Mouse (Mus musculus) right cerebral cortex, adult 2 months (tissue): ENCODE measurements around the gene Acsl1.
A peak's percentile ranks its signal among the peaks of the same experiment; 100 is the strongest.

Source experiments
- DNase-seq, 2 experiments: peaks; one replicate each; pipeline ENCODE4 v3.0.0; 2021 to 2022; ENCODE audit warnings: low spot score in 2 of 2

Gene Acsl1

DNA sequence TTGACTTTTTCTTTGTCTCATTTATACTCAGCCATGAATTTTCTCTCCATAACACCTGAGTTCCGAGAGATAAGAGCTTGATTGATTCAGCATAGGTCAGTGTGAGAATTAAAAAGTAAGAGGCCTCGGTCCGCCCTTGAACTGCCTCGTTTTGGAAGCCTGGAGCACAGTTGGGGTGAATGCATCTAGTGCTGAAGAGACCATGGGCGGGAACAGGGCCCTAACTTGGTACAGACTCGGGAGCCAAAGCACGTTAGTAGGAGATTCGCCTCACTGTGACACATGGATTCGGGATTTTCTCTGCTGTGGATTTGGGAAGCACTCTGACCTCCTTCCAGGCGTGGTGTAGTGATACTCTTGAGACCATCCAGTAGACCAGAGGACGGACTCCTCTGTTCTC is 4.6 kb downstream of the Acsl1 start:
- no peak for DNase-seq

- no peak for DNase-seq
These were observed 5.1 kb downstream of the Acsl1 start for GRCm38 (mm10) chr8:46475942-46476341.

GRCm38 (mm10) chr8:46477747-46478458 is 7.1 kb downstream of the Acsl1 start:
- no peak for DNase-seq

DNA sequence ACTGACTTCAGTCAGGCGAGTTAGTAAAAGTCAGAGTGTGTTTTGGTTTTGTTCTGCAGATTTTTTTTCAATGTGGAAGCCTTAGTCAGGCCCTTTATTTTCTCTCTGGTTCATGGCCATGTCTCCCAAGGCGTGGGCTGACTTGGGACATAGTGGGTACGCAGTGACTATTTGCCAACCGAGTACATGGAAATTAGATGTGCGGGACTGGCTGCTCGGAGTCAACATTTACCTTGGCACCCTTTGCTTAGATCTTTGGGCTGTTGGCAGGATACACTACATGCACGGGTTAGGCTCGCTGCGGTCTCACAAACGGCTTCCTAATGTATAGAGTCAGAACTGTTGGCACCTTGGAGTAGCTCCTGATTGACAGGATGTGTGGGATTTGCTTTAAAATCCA is 7.9 kb downstream of the Acsl1 start:
- DNase-seq = no peak

DNA sequence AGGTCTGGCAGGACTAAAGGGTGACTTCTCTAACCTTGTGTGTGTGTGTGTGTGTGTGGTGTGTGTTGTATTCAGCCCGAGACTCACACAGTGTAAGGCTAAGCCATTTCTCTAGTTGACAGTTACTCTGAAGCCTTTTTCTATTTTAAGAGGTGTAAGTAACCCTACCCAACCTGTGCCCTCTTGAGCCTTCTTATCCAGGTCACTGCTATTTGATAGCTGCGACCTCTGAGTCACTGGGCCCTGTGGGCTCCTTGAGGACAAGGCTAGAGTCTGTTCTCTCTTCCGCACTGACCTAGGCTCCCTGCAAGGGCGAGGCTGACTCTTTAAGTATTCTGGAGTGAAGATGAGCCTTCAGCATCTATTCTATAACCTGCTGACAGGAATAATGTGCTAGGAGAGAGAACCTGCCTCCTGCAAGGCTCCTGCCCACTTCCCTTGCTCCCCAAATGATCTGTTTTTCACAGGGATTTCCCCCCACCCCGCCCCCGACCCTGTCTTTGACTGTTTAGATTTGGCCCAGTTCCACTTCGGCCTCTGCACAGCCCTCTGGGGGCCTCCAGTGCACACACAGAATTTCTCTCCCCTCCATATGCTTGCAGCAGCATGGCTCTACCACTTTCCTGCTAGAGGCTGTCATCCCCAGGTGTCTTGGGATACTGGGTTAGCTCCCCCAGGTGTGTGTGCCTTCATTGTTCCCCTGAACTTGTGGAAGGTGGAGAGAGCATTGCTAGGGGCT is 9.1 kb downstream of the Acsl1 start:
- DNase-seq = no peak

DNA sequence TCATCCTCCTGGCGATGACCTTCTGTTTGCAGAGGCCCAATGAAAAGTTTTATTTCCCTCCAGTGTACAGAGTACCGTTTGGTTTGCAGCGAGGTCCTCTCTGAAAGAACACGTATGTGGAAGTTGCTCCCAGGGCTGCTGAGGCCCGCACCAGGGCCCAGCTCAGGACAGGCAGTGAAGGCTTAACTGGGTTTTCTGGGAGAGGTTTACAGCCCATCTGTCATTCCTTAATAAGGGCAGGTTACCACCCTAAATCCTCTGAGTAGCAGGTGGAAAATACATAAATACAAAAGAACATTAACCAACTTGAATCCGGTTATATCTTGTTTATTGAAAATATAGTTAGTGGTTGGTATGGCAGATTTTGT is 9.7 kb downstream of the Acsl1 start:
- DNase-seq = no peak

DNA sequence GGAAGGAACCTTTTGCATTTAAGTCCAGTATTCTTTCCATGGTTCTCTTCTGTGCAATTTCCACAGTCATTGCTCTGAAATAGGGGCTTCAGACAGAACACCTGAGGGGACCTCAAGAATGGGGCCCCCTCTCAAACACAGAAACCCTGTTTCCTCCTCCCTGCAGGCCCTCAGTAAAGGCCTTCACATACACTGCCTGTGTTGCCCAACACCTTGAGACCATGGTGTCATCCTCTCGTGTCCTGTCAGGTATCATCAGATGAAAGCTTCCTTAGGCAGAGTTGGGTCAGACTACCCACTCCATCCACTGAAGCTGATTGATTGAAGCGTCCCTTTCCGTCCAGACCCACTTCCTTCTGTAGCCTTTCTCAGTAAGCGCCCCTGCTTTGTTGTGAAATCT is 11.9 kb downstream of the Acsl1 start:
- no peak for DNase-seq

- DNase-seq = no peak
These were observed 12.4 kb downstream of the Acsl1 start for GRCm38 (mm10) chr8:46483247-46483646.

DNA sequence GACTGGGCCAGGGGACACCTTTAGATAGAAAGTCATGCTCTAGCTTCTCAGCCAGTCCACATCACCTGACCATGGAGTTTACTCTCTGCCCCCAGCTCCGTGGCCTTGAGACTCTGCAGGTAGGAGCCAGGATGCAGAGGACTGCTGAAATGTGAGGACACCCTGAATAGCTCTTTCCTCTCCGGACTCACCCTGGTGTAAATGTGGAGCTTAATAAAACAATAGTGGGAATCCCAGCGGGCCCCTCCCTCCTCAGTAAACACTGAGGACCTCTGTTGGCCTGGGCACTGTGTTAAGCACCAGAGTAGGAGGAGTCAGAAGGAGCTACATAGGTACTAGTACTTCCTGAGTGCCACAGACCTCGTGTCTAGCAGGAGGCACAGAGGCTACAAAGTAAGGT is 13.2 kb downstream of the Acsl1 start:
- DNase-seq = peak in 1 of 2 experiments; percentile 1

DNA sequence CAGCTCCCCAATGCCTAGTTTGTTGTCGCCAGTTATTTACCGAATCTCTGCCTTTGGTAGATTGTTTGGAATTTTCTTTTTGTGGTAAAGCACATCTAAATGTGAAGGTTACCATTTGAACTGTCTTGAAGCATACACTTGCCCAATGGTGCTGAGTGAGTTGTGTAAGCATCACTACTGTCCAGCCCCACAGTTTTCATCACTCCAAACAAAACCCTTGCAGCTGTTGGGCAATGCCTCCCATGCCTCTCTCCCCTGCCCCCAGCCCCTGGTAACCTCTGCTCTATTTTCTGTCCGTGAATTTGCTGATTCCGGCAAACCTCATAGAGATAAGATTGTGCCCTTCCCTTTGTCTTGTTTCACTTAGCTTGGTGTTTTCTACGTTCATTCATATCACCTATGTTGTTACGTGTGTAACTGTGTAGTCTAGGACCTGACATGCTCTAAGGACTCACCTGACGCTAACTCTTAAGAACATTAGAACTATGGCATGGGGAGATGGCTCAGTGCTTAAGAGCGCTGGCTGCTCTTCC is 14.2 kb downstream of the Acsl1 start:
- no peak for DNase-seq

GRCm38 (mm10) chr8:46488085-46488561 is 17.3 kb downstream of the Acsl1 start:
- peak; percentile 37 to 40 for DNase-seq

DNA sequence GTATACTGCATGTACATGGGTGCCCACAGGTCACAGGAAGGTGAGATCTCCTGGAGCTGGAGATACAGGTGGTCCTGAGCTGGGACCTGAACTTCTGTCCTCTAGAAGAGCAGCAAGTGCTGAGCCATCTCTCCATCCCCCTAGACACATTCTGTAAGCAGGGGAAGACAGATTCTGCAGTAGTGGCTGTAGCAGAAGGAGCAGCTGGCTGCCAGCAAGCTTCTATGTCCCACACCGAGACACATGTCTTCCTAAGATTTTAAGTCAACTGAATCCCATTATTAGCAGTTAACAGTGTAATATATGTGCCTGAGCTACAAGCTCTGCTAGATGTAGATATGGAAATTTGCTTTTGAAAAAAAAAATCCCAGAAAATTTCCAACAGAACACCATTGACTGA is 18.4 kb downstream of the Acsl1 start:
- DNase-seq = no peak

- DNase-seq = no peak
These were observed 19.4 kb downstream of the Acsl1 start for GRCm38 (mm10) chr8:46490250-46490649.

GRCm38 (mm10) chr8:46490821-46491220 is 20.0 kb downstream of the Acsl1 start:
- no peak for DNase-seq

GRCm38 (mm10) chr8:46493495-46494170 is 22.8 kb downstream of the Acsl1 start:
- no peak for DNase-seq

DNA sequence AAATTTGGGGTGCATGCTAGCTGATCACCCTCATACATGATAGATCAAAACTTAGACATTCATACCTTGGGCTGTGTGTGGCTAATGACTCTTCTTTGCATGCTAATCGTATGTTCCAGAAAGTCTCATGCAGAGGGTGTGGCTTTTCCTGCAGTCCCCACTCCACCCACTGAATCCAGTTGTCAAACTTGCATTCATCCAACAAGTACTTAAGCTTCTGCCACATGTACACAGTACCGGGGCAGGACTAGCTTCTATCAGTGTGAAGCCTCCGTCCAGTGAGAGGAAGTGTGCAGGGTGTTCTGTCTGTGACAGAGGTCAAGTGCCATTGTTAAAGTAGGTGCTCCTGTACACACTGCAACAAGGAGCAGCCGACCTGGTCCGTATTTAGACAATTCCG is 26.0 kb downstream of the Acsl1 start:
- DNase-seq = no peak

- DNase-seq = no peak
These were observed 26.6 kb downstream of the Acsl1 start for GRCm38 (mm10) chr8:46497314-46498011.

DNA sequence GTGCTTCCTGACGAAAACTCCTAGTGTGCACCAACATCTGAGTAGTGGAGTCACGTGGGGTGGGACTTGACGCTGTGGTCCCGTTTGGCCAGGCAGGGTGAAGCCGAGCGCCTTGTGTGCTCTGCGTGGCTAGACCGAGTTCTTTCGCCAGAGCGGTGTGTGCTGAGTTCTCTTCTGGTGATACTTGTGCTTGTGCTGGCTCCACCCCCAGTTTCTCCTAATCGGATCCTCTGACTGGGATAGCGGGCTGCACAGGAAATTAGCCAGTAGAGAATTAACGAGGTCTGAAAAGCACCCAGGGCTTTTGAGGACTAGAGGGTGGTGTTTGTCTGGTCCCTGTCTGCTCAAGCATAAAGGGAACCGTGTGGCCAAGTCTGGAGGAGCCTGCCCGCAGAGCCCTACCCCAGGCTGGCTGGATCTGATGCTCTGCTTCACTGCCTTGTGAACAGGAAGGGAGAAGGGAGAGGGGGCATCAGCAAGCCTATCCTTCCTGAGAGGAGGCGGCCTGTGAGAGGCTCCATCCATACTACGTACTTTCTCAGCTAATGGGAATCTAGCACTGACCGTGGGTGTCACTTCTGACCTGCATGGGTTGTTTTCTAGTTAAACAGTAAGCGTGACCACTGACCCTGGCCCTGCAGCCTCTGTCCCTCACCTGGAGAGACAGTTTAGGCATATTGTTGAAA is 28.7 kb downstream of the Acsl1 start:
- no peak for DNase-seq

GRCm38 (mm10) chr8:46502333-46503071 is 31.7 kb downstream of the Acsl1 start:
- no peak for DNase-seq

GRCm38 (mm10) chr8:46503072-46503695 is 32.3 kb downstream of the Acsl1 start:
- DNase-seq = no peak
